Mouse (Mus musculus): ENCODE measurements around the gene Cbarp. TPM values are rescaled to one million over a fixed set of nuclear protein-coding genes. Genes with fewer than 3 reads are reported as not detected.
A peak's percentile ranks its signal among the peaks of the same experiment; 100 is the strongest.
"Not testable (repeated sequence)": the region's sequence is repeated elsewhere in the genome, so short reads cannot be mapped to it uniquely, and the experiment has no call there.

Cbarp gene
- polyA plus RNA-seq, 1 experiment from 2014 or later = 3.1 TPM

GRCm38 (mm10) chr10:80166136-80166535, 25.5 kb upstream of the Cbarp start:
- not testable (repeated sequence) for ATAC-seq (ENCODE audit: insufficient read depth, low FRiP score); H3K9me3 ChIP-seq (replicated peaks; ENCODE audit: control insufficient read depth, low read length); H3K36me3 ChIP-seq (ENCODE audit: control insufficient read depth, insufficient read depth, low read length); H3K27me3 ChIP-seq (ENCODE audit: control insufficient read depth, insufficient read depth, low read length)
- peaks cover 60% of the 10 kb centered on the region for H3K4me1 ChIP-seq (ENCODE audit: control insufficient read depth, insufficient read depth, low read length)
- H3K4me3 ChIP-seq (replicated peaks; ENCODE audit: low read length) = peak overlapping the region; percentile 5; the same call in 1 of the 2 replicates
- peak overlapping the region; percentile 81 for H3K27ac ChIP-seq (ENCODE audit: low read length)
- H3K9ac ChIP-seq (ENCODE audit: low read length) = peak overlapping the region; percentile 63; the same call in 1 of the 2 replicates
- peak overlapping the region; percentile 86; the same call in 1 of the 2 replicates for H3K4me2 ChIP-seq (ENCODE audit: low read depth, low read length)
- WGBS = 84% methylated on average over 4 of the region's 4 CpGs

DNA sequence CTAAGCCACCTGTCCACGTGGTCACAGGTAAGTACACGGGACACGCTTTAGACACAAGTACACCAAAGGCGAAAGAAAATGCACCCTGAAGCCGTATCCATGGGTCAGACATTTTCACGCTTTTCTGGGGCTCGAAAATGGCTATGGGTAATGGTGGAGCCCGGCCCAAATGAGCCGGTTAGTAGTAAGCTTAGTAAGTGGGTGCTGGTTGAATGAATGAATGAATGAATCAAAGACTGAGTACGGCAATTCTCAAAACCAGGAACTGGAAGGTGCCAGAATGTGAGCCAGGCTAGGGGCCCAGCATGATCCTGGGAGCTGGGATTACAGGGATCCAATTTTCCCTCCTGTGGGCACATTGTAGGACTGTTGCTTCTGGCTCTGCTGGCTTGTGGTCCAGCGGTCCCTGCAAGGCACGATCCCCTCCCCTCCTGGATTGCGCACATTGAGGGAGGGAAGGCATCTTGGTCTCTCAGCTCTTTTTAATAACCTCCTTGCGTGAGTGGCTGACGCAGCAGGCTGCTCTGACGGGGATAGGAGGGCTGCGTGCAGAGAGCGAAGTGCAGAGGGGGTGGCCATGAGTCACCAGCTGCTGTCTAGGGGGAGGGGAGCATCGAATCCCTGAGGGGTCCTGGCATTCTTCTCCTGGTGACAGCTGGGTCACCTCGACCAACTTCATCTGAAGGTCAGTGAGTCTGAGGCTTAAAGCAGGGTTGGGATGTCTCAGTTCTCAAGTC, 24.9 kb upstream of the Cbarp start, which contains the start of gene Cirbp:
TSS of gene Cirbp (plus strand) at position 594 of the 737 bp plus-strand sequence.
- 18% methylated on average over 20 of the region's 20 CpGs for WGBS
- Histone ChIP-seq H3K27ac (ENCODE audit: low read length) (peak within 1 kb of the TSS; percentile 83), H3K27me3 (ENCODE audit: control insufficient read depth, insufficient read depth, low read length) (no peaks in the 10 kb centered on the region), H3K4me3 (replicated peaks; ENCODE audit: low read length) (peak within 1 kb of the TSS; percentile 75), H3K4me2 (ENCODE audit: low read depth, low read length) (peak within 1 kb of the TSS; percentile 86), H3K4me1 (ENCODE audit: control insufficient read depth, insufficient read depth, low read length) (peaks cover 66% of the 10 kb centered on the region), H3K9me3 (replicated peaks; ENCODE audit: control insufficient read depth, low read length) (no peaks in the 10 kb centered on the region), H3K36me3 (ENCODE audit: control insufficient read depth, insufficient read depth, low read length) (0 out of 2 replicates have a peak, but pooled peaks cover 3% of the 10 kb centered on the region), H3K9ac (ENCODE audit: low read length) (peak within 1 kb of the TSS; percentile 71)
- no peak for ATAC-seq (ENCODE audit: insufficient read depth, low FRiP score)

GRCm38 (mm10) chr10:80164998-80165344, 24.3 kb upstream of the Cbarp start:
- Histone ChIP-seq H3K36me3 (ENCODE audit: control insufficient read depth, insufficient read depth, low read length) (no peaks in the 10 kb centered on the region), H3K9me3 (replicated peaks; ENCODE audit: control insufficient read depth, low read length) (no peaks in the 10 kb centered on the region), H3K4me3 (replicated peaks; ENCODE audit: low read length) (peak overlapping the region; percentile 44), H3K27me3 (ENCODE audit: control insufficient read depth, insufficient read depth, low read length) (no peaks in the 10 kb centered on the region), H3K9ac (ENCODE audit: low read length) (peak overlapping the region; percentile 71), H3K4me1 (ENCODE audit: control insufficient read depth, insufficient read depth, low read length) (peaks cover 71% of the 10 kb centered on the region), H3K4me2 (ENCODE audit: low read depth, low read length) (peak overlapping the region; percentile 86), H3K27ac (ENCODE audit: low read length) (peak overlapping the region; percentile 81)
- under 1% methylated on average over 17 of the region's 17 CpGs for WGBS
- peak; percentile 33 for ATAC-seq (ENCODE audit: insufficient read depth, low FRiP score)

- Histone ChIP-seq H3K4me1 (ENCODE audit: control insufficient read depth, insufficient read depth, low read length) (peaks cover 74% of the 10 kb centered on the region), H3K9ac (ENCODE audit: low read length) (peak overlapping the region; percentile 71), H3K4me3 (replicated peaks; ENCODE audit: low read length) (peak overlapping the region; percentile 44), H3K27me3 (ENCODE audit: control insufficient read depth, insufficient read depth, low read length) (no peaks in the 10 kb centered on the region), H3K36me3 (ENCODE audit: control insufficient read depth, insufficient read depth, low read length) (no peaks in the 10 kb centered on the region), H3K9me3 (replicated peaks; ENCODE audit: control insufficient read depth, low read length) (no peaks in the 10 kb centered on the region), H3K27ac (ENCODE audit: low read length) (peak overlapping the region; percentile 81), H3K4me2 (ENCODE audit: low read depth, low read length) (peak overlapping the region; percentile 86)
- WGBS = 8% methylated on average over 44 of the region's 44 CpGs
- no peak for ATAC-seq (ENCODE audit: insufficient read depth, low FRiP score)
These were observed 23.7 kb upstream of the Cbarp start for GRCm38 (mm10) chr10:80164161-80164997.

- H3K36me3 ChIP-seq (ENCODE audit: control insufficient read depth, insufficient read depth, low read length) = no peaks in the 10 kb centered on the region
These were observed 23.1 kb upstream of the Cbarp start for GRCm38 (mm10) chr10:80163721-80164120.

DNA sequence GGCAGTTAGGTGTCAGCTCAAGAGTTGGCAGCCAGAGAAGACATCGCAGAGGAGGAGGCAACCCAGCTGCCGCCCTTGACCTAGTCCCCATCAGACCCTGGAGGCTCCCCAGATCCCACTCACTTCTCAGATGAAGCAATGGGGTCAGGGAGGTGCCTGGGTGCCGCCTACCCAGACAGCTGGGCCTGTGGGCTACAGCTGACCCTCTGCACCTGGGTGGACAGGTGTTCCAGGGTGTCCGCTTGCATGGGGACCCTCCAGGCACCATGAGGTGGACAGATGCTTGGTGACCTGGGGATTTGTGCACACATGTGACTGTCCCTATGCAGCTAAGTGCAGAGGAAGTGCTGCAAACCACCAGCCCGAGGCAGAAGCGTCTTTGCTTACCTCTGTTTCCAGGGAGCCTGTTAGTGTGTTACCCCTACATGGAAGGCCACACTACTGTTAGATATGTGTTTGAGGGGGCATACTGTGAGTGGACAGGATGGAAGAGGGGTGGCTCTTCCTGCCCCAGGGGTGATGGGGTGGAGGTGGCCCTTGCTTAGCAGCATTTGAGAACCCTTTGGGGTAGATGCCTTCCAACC, 22.2 kb upstream of the Cbarp start:
- Histone ChIP-seq H3K4me1 (ENCODE audit: control insufficient read depth, insufficient read depth, low read length) (peaks cover 81% of the 10 kb centered on the region), H3K9ac (ENCODE audit: low read length) (peak overlapping the region; percentile 25; the same call in 1 of the 2 replicates), H3K9me3 (replicated peaks; ENCODE audit: control insufficient read depth, low read length) (no peaks in the 10 kb centered on the region), H3K4me3 (replicated peaks; ENCODE audit: low read length) (no peak overlapping the region), H3K27ac (ENCODE audit: low read length) (peak overlapping the region; percentile 99; the same call in 1 of the 2 replicates), H3K4me2 (ENCODE audit: low read depth, low read length) (no peak overlapping the region), H3K36me3 (ENCODE audit: control insufficient read depth, insufficient read depth, low read length) (no peaks in the 10 kb centered on the region), H3K27me3 (ENCODE audit: control insufficient read depth, insufficient read depth, low read length) (no peaks in the 10 kb centered on the region)
- 72% methylated on average over 6 of the region's 6 CpGs for WGBS
- ATAC-seq (ENCODE audit: insufficient read depth, low FRiP score) = no peak

More at GRCm38 (mm10) chr10:80163721-80164120, 23.1 kb upstream of the Cbarp start:
- Histone ChIP-seq H3K27ac (ENCODE audit: low read length) (peak overlapping the region; percentile 81), H3K4me2 (ENCODE audit: low read depth, low read length) (0 out of 2 replicates have a peak overlapping the region, but pooled peaks have one; percentile 2), H3K4me1 (ENCODE audit: control insufficient read depth, insufficient read depth, low read length) (peaks cover 75% of the 10 kb centered on the region), H3K9me3 (replicated peaks; ENCODE audit: control insufficient read depth, low read length) (no peaks in the 10 kb centered on the region), H3K4me3 (replicated peaks; ENCODE audit: low read length) (no peak overlapping the region), H3K9ac (ENCODE audit: low read length) (peak overlapping the region; percentile 71), H3K27me3 (ENCODE audit: control insufficient read depth, insufficient read depth, low read length) (no peaks in the 10 kb centered on the region)
- WGBS = 56% methylated on average over 8 of the region's 8 CpGs
- ATAC-seq (ENCODE audit: insufficient read depth, low FRiP score) = no peak

GRCm38 (mm10) chr10:80162243-80162608, 21.6 kb upstream of the Cbarp start:
- no peak for ATAC-seq (ENCODE audit: insufficient read depth, low FRiP score)
- WGBS = 76% methylated on average over 3 of the region's 3 CpGs
- H3K4me2 ChIP-seq (ENCODE audit: low read depth, low read length) = peak overlapping the region; percentile 88

DNA sequence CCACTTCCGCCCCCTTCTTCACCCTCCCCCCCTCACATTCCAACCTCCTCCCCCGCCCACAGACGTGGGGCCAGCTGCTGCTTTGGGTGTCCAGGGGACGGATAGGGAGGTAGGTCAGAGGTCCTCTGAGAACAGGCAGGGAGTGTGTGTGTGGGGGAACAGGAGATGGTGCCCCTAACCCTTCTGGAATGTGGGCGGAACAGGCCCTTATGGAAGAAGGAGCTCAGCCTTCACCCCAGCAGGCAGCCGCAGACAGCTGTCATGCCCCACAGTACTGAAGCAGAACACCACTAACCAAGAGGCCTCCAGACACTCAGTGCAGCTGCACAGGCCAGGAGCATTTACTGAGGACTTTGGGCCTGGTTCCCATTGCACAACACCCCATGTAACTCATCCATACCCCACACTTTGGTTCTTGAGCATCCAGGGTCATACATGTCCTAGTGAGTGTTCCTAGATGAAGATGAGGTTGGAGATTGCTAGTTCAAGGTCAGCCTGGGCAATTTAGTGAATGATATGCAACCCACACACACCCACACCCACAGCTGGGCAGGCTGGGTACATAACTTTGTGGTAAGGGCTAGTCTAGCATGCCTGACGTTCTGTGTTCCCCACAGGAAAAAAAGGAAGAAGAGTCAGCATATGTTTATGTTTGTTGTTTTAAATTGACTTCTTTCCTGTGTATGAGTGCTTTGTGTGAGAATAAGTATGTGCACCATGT, 21.0 kb upstream of the Cbarp start:
- ATAC-seq (ENCODE audit: insufficient read depth, low FRiP score) = peak; percentile 4; the same call in 1 of the 2 replicates
- Histone ChIP-seq H3K9me3 (replicated peaks; ENCODE audit: control insufficient read depth, low read length) (no peaks in the 10 kb centered on the region), H3K27ac (ENCODE audit: low read length) (peak overlapping the region; percentile 99), H3K4me2 (ENCODE audit: low read depth, low read length) (peak overlapping the region; percentile 88), H3K36me3 (ENCODE audit: control insufficient read depth, insufficient read depth, low read length) (peaks cover 4% of the 10 kb centered on the region; the same call in 1 of the 2 replicates), H3K27me3 (ENCODE audit: control insufficient read depth, insufficient read depth, low read length) (no peaks in the 10 kb centered on the region), H3K9ac (ENCODE audit: low read length) (peak overlapping the region; percentile 71), H3K4me3 (replicated peaks; ENCODE audit: low read length) (peak overlapping the region; percentile 50), H3K4me1 (ENCODE audit: control insufficient read depth, insufficient read depth, low read length) (peaks cover 85% of the 10 kb centered on the region)
- WGBS = 13% methylated on average over 7 of the region's 7 CpGs

More at GRCm38 (mm10) chr10:80162243-80162608, 21.6 kb upstream of the Cbarp start:
- peaks cover 84% of the 10 kb centered on the region for H3K4me1 ChIP-seq (ENCODE audit: control insufficient read depth, insufficient read depth, low read length)
- no peak overlapping the region for H3K4me3 ChIP-seq (replicated peaks; ENCODE audit: low read length)
- peak overlapping the region; percentile 99 for H3K27ac ChIP-seq (ENCODE audit: low read length)
- no peak overlapping the region; the same call in none of the 2 replicates for H3K9ac ChIP-seq (ENCODE audit: low read length)
- H3K36me3 ChIP-seq (ENCODE audit: control insufficient read depth, insufficient read depth, low read length) = no peaks in the 10 kb centered on the region
- H3K27me3 ChIP-seq (ENCODE audit: control insufficient read depth, insufficient read depth, low read length) = no peaks in the 10 kb centered on the region
- H3K9me3 ChIP-seq (replicated peaks; ENCODE audit: control insufficient read depth, low read length) = no peaks in the 10 kb centered on the region

Data from stomach, embryonic 16.5 days (tissue).